Mouse (Mus musculus) midbrain, embryonic 14.5 days (tissue): ENCODE measurements around the gene Magi2. TPM values are rescaled to one million over a fixed set of nuclear protein-coding genes. Genes with fewer than 3 reads are reported as not detected.
A peak's percentile ranks its signal among the peaks of the same experiment; 100 is the strongest.

ENCODE experiments used
- ATAC-seq: fragments of 200-750 bp; cut with Nextera tagmentation; 2 replicates; pipeline ENCODE4 v1.8.0; 2017; ENCODE audit warnings: moderate number of reproducible peaks, moderate library complexity; ENCODE audit not compliant: low FRiP score, low TSS enrichment
- DNase-seq: peaks from one replicate; pipeline ENCODE4 v3.0.0-alpha.2; 2015
- H3K27ac ChIP-seq: fragments of 300-500 bp; sonication (generic); replicated peaks from 2 replicates; pipeline ENCODE4 v1.5.1; 2014; ENCODE audit warnings: mild to moderate bottlenecking, low read depth, low read length, moderate library complexity
- H3K27me3 ChIP-seq: fragments of 300-500 bp; sonication (generic); 2 replicates; pipeline ENCODE4 v1.6.1; 2014; ENCODE audit warnings: low read length, control low read depth, mixed read lengths; ENCODE audit not compliant: control insufficient read depth, insufficient read depth
- H3K36me3 ChIP-seq: fragments of 300-500 bp; sonication (generic); 2 replicates; pipeline ENCODE4 v1.6.1; 2014; ENCODE audit warnings: low read length, control low read depth; ENCODE audit not compliant: control insufficient read depth, insufficient read depth
- H3K4me1 ChIP-seq: fragments of 300-500 bp; sonication (generic); 2 replicates; pipeline ENCODE4 v1.6.1; 2014; ENCODE audit warnings: mild to moderate bottlenecking, antibody characterized with exemption, low read length, control low read depth; ENCODE audit not compliant: control insufficient read depth, insufficient read depth
- H3K4me2 ChIP-seq: fragments of 300-500 bp; sonication (generic); 2 replicates; pipeline ENCODE4 v1.6.1; 2014; ENCODE audit warnings: mild to moderate bottlenecking, low read length, moderate library complexity
- H3K4me3 ChIP-seq: fragments of 300-500 bp; sonication (generic); replicated peaks from 2 replicates; pipeline ENCODE4 v1.5.1; 2014; ENCODE audit warnings: low read depth, low read length
- H3K9ac ChIP-seq: fragments of 300-500 bp; sonication (generic); replicated peaks from 2 replicates; pipeline ENCODE4 v1.6.1; 2014; ENCODE audit warnings: mild to moderate bottlenecking, low read length, moderate library complexity
- H3K9me3 ChIP-seq: fragments of 300-500 bp; sonication (generic); 2 replicates; pipeline ENCODE4 v1.6.1; 2016; ENCODE audit warnings: low read length, control low read depth, mixed read lengths; ENCODE audit not compliant: control insufficient read depth
- WGBS: fragments of 180-500 bp; shearing (Covaris S2); extraction: QIAGEN DNeasy Blood & Tissue Kit; methylation state at CpG from one replicate; pipeline ENCODE4 v1.1.7; 2014; 5-methylcytosine and 5-hydroxymethylcytosine counted together
- polyA plus RNA-seq: library from polyadenylated mRNA; unstranded; fragments of >200 nt; fragmentation: Nextera tagmentation; extraction: Ambion mirVana; gene quantifications from 2 replicates; pipeline ENCODE4 v1.2.1, GENCODE M21; 2014

The Magi2 gene
- polyA plus RNA-seq, 1 experiment from 2014 or later: 22.3 TPM

GRCm38 (mm10) chr5:20196765-20197164, 969.9 kb downstream of the Magi2 start:
- peak overlapping the region; percentile 52; the same call in 1 of the 2 replicates for H3K27ac ChIP-seq
- H3K9ac ChIP-seq: no peak overlapping the region
- DNase-seq: peak; percentile 33
- H3K4me1 ChIP-seq: peaks cover 5% of the 10 kb centered on the region; the same call in 1 of the 2 replicates
- H3K36me3 ChIP-seq: no peaks in the 10 kb centered on the region
- 44% methylated on average over 5 of the region's 5 CpGs for WGBS
- no peak overlapping the region for H3K4me2 ChIP-seq
- H3K4me3 ChIP-seq: no peak overlapping the region
- no peaks in the 10 kb centered on the region for H3K27me3 ChIP-seq
- H3K9me3 ChIP-seq: no peaks in the 10 kb centered on the region
- no peak for ATAC-seq

- DNase-seq (no peak), ATAC-seq (no peak)
- H3K9me3 ChIP-seq: no peaks in the 10 kb centered on the region
- no peak overlapping the region for H3K27ac ChIP-seq
- H3K4me1 ChIP-seq: peaks cover 5% of the 10 kb centered on the region; the same call in 1 of the 2 replicates
- H3K9ac ChIP-seq: no peak overlapping the region
- no peaks in the 10 kb centered on the region for H3K36me3 ChIP-seq
- no peaks in the 10 kb centered on the region for H3K27me3 ChIP-seq
- 87% methylated on average over 9 of the region's 9 CpGs for WGBS
- no peak overlapping the region for H3K4me2 ChIP-seq
- no peak overlapping the region for H3K4me3 ChIP-seq
Observed at GRCm38 (mm10) chr5:20197395-20197794, 970.6 kb downstream of the Magi2 start.

DNA sequence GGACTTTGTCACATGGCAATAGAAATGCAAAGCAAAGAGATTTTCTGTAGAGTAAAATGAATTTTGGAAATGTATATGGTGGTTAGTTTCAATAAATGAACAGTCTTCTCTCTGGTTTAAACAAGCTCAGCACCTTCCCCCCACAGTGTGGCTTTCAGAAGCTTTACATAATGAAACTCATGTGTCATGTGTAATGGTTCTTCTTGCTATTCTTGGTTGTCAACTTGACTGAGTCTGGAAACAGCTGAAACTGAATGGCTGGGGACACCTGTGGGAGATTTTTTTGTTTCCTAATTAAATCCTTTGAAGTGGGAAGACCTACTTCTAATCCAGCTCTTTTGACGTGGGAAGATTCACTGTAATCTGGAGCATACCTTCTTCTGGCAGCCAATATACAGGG, 974.5 kb downstream of the Magi2 start:
- Histone ChIP-seq H3K4me3 (no peak overlapping the region), H3K27ac (no peak overlapping the region), H3K9ac (no peak overlapping the region), H3K9me3 (no peaks in the 10 kb centered on the region), H3K4me2 (no peak overlapping the region), H3K27me3 (no peaks in the 10 kb centered on the region), H3K36me3 (no peaks in the 10 kb centered on the region), H3K4me1 (peaks cover 5% of the 10 kb centered on the region; the same call in 1 of the 2 replicates)
- ATAC-seq: no peak
- whole genome bisulfite sequencing: 46% methylated on average over 1 of the region's 1 CpGs
- no peak for DNase-seq

- H3K27ac ChIP-seq: no peak overlapping the region
- H3K36me3 ChIP-seq: no peaks in the 10 kb centered on the region
- no peak overlapping the region for H3K4me2 ChIP-seq
- H3K4me3 ChIP-seq: no peak overlapping the region
- no peak for ATAC-seq
- H3K9ac ChIP-seq: no peak overlapping the region
- DNase-seq: no peak
- WGBS: 93% methylated on average over 2 of the region's 2 CpGs
- no peaks in the 10 kb centered on the region for H3K9me3 ChIP-seq
- no peaks in the 10 kb centered on the region for H3K27me3 ChIP-seq
- no peaks in the 10 kb centered on the region for H3K4me1 ChIP-seq
Observed at GRCm38 (mm10) chr5:20208110-20208509, 981.3 kb downstream of the Magi2 start.

DNA sequence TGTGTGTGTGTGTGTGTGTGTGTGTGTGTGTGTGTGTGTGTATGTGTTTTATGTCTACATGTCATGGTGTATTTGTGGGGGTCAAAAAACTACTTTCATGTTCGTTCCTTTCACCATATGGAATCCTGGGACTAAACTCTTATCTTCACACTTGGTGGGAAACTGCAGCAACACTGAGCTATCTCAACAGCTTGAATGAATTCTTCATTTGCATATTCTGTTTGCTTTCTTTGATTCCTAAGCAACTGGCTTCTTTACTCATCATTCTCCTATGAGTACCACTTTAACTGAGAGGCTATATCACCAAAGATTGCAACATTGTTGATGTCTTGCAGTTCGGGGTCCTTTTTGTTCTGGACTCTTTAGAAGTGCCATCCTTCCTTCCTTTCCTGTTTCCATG, 986.5 kb downstream of the Magi2 start:
- no peaks in the 10 kb centered on the region for H3K4me1 ChIP-seq
- no peaks in the 10 kb centered on the region for H3K36me3 ChIP-seq
- H3K4me3 ChIP-seq: no peak overlapping the region
- H3K9ac ChIP-seq: no peak overlapping the region
- WGBS: 81% methylated on average over 2 of the region's 2 CpGs
- no peaks in the 10 kb centered on the region for H3K9me3 ChIP-seq
- ATAC-seq: no peak
- no peak overlapping the region for H3K27ac ChIP-seq
- H3K4me2 ChIP-seq: no peak overlapping the region
- no peaks in the 10 kb centered on the region for H3K27me3 ChIP-seq
- no peak for DNase-seq

DNA sequence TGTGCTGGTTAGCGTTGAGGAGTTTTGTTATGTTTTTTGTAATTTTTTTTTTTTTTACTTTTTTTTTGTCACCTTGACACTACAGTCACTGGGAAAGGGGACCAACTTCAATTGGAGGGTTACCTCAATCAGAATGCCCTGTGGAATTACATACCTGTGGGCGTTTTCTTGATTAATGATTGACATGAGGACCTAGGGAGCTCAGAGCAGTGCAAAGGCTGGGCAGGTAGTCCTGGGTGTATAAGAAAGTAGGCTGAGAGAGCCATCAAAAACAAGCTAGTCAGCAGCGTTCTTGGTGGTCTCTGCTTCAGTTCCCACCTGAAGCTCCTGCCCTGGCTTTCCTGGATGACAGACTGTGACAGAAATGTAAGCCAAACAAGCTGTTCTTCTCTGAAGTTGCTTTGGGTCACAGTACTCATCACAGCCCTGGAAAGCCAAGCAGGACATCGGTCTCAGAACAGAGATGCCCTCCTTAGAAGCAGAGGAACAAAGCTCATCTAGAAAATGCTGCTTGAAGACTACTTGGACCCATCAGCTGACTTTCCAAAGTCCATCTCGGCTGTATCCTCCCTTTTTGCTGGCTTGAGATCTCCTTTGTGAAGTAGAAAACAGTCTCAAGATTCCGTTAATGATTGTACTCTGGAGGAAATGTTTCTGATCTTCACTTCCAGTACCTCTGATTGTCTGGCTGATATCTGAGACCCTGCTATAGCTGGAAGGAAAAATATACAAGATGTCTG, 999.8 kb downstream of the Magi2 start:
- no peak overlapping the region for H3K4me2 ChIP-seq
- H3K4me3 ChIP-seq: no peak overlapping the region
- no peaks in the 10 kb centered on the region for H3K27me3 ChIP-seq
- H3K9ac ChIP-seq: no peak overlapping the region
- WGBS: 89% methylated on average over 6 of the region's 6 CpGs
- DNase-seq: no peak
- no peaks in the 10 kb centered on the region for H3K36me3 ChIP-seq
- ATAC-seq: no peak
- H3K4me1 ChIP-seq: peaks cover 11% of the 10 kb centered on the region
- H3K27ac ChIP-seq: no peak overlapping the region
- no peaks in the 10 kb centered on the region for H3K9me3 ChIP-seq

GRCm38 (mm10) chr5:20227912-20228762, 1001.3 kb downstream of the Magi2 start:
- no peaks in the 10 kb centered on the region for H3K9me3 ChIP-seq
- 23% methylated on average over 16 of the region's 16 CpGs for WGBS
- peak; percentile 71 for ATAC-seq

GRCm38 (mm10) chr5:20231908-20232307, 1005.1 kb downstream of the Magi2 start:
- Histone ChIP-seq H3K4me1 (peaks cover 5% of the 10 kb centered on the region), H3K9ac (no peak overlapping the region), H3K4me2 (no peak overlapping the region), H3K4me3 (no peak overlapping the region), H3K36me3 (no peaks in the 10 kb centered on the region), H3K9me3 (no peaks in the 10 kb centered on the region), H3K27ac (no peak overlapping the region), H3K27me3 (no peaks in the 10 kb centered on the region)
- 65% methylated on average over 3 of the region's 3 CpGs for WGBS
- no peak for DNase-seq
- ATAC-seq: no peak

More at GRCm38 (mm10) chr5:20227912-20228762, 1001.3 kb downstream of the Magi2 start:
- Histone ChIP-seq H3K27ac (peak overlapping the region; percentile 46), H3K4me3 (peak overlapping the region; percentile 17), H3K4me2 (peak overlapping the region; percentile 47), H3K36me3 (no peaks in the 10 kb centered on the region), H3K9ac (peak overlapping the region; percentile 7; the same call in 1 of the 2 replicates), H3K4me1 (peaks cover 8% of the 10 kb centered on the region), H3K27me3 (no peaks in the 10 kb centered on the region)
- DNase-seq: peak; percentile 71
